Mouse (Mus musculus): ENCODE data around the gene Slit3.

The Slit3 gene

DNA sequence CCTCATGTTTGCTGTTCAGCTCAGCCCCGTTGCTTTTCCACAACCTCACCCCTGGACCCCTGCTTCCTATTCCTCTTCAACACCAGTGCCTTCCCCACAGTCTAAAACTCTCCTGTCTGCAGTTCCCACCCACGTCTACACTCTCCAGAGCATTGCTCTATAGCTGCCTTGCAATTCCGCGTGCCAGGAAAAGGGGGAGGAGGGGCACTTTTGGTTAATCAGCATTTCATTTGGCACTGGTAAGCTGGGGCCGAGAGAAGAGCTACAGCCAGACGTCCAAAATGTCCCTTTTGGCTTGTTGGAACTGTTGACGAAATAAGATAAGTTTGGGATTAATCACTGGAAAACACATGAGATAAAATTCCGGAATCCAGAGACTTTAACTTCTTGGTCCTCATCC, 274.4 kb downstream of the Slit3 start:
- DNase-seq (ENCODE audit: low read depth, low spot score), result no peak

GRCm38 (mm10) chr11:35398353-35398752, 277.3 kb downstream of the Slit3 start:
- DNase-seq (ENCODE audit: low read depth, low spot score), result no peak

GRCm38 (mm10) chr11:35403516-35403915, 282.5 kb downstream of the Slit3 start:
- no peak for DNase-seq (ENCODE audit: low read depth, low spot score)

- no peak for DNase-seq (ENCODE audit: low read depth, low spot score)
These were observed 285.0 kb downstream of the Slit3 start for GRCm38 (mm10) chr11:35406045-35406444.

DNA sequence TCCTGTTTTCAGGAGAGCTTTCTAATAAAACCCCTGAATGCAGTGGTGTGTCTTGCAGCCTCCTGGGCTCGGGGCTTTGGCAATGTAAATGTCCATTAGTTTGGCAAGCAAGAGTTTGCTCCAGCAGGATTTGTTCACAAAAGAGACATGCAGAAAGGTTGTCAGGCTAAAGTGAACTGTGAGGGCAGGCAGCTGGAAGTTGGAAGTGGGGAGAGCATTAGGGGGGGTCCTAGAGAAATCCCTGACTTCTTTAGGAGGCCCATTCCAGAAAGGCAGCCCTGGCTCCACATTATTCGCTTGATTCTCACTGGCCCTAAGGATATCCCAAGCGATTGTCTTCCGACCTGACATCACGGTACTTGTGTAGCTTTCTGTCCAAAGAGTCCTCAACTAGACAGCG, 285.5 kb downstream of the Slit3 start:
- no peak for DNase-seq (ENCODE audit: low read depth, low spot score)

GRCm38 (mm10) chr11:35407341-35408154, 286.5 kb downstream of the Slit3 start:
- DNase-seq (ENCODE audit: low read depth, low spot score), result peak; percentile 94

DNA sequence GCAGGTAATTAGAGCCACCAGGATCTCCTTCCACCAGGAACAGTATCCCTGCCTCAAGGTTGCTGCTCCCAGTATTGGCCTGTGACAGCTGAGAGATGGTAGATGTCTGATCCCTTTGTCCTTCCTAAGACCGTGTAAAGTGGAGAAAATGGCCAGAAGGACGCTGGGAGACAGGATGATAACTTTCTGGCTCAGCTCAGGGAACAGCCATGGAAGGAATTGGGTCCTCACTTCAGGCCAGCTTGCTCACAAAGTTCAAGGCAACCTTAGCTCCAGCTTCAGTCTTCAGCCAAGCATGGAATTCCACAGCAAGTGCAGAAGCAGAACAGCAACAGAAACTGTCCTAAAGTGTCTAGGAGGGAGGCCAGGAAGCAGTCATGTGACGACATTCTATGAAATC, 289.4 kb downstream of the Slit3 start:
- DNase-seq (ENCODE audit: low read depth, low spot score), result no peak

- DNase-seq (ENCODE audit: low read depth, low spot score), result peak; percentile 46
These were observed 294.9 kb downstream of the Slit3 start for GRCm38 (mm10) chr11:35415768-35416401.

- no peak for DNase-seq (ENCODE audit: low read depth, low spot score)
These were observed 295.5 kb downstream of the Slit3 start for GRCm38 (mm10) chr11:35416402-35417093.

- peak; percentile 85 for DNase-seq (ENCODE audit: low read depth, low spot score)
These were observed 297.0 kb downstream of the Slit3 start for GRCm38 (mm10) chr11:35417911-35418552.

DNA sequence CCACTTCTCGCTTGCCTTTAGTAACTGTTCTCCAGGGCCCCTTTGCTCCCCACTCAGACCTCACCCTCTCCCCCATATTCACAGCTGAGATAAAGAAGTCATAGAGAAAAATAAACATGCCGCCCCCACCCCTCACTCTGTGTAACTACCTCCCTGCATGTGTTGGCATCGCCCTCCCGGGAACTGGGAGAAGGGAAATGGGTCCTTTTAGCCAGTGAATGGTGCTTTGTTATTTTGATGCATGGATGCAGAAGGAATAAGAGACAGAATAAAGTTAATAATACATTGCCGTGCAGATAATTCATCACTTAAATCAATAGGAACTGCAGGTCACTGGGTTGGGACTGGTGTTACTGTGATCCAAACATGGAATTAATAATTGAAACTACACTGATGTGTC, 298.0 kb downstream of the Slit3 start:
- DNase-seq (ENCODE audit: low read depth, low spot score), result peak; percentile 59

- DNase-seq (ENCODE audit: low read depth, low spot score), result no peak
These were observed 300.7 kb downstream of the Slit3 start for GRCm38 (mm10) chr11:35421728-35422127.

DNA sequence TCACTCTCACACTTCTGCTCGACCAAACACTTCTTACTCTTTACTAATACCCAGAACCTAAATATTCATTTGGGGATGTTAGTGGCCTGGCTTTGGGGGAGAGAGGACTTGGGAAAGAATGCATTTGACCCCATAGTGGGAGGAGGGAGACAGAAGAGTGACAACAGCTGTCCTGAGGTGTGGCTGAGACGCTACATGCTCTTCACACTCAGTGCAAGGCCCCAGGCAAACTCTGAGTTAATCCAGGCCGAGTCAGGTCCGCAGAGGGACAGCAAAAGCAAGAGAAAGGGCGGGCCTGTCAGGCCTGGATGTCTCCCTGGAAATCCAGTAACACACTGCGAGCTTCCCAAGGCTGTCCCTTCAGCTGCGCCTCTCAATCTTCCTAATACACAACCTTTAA, 307.0 kb downstream of the Slit3 start:
- no peak for DNase-seq (ENCODE audit: low read depth, low spot score)

DNA sequence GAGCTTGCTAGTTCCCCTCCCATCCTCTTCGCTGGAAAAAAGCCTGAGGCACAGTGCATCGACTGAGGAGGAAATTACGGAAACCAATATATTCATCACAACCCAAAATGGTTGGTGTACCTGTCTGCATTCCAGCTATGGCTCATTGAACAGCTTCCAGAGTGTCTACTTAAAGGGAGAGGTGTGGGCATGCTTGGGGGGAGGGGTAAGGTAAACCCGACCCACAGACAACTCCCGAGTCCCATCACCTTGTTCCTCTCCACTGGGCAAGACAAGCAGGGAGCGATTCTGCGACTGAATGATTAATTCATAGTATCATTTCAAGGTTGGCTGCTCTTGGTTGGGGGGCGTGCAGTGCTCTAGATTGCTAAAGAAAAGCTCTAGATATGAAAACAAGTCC, 310.1 kb downstream of the Slit3 start:
- no peak for DNase-seq (ENCODE audit: low read depth, low spot score)

- DNase-seq (ENCODE audit: low read depth, low spot score), result no peak
These were observed 316.5 kb downstream of the Slit3 start for GRCm38 (mm10) chr11:35437510-35437909.

DNA sequence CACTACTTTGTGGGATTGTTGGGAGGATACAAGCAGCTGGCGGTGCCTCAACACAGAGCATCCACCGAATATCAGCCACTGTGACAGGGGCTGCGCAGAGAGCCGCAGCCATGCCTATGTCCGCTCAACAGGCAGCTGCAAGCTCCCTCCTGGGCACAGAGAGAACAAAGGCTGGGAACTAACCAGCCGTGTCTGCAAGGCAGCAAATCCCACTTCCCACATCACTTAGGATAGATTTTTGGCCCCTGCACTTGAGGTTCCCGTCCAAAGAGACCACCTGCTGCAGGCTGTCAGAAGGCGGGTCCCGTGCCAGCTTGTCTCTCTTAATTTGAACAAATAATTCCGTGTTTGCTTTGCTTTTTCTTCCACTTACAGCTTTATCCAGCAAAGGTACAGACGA, 319.2 kb downstream of the Slit3 start:
- no peak for DNase-seq (ENCODE audit: low read depth, low spot score)

GRCm38 (mm10) chr11:35444489-35445100, 323.6 kb downstream of the Slit3 start:
- peak; percentile 55 for DNase-seq (ENCODE audit: low read depth, low spot score)

DNA sequence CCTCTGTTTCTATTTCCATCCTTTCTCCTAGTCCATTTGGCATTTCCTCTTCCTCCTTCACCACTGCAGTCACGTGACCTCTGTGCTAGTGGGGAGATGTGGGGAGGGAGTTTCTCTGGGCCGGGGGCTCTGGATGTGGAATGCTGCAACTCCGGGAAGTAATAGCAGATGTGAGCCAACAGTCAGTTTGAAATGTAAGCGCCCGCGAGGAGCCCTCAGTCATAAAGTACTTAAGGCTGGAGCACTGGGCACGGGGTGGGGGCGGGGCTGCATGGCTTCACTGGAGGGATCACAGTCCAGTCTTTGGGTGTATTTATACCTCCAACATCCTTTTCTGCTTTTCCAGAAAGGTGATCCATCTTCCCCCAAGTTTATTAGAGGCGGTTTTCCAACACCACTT, 326.9 kb downstream of the Slit3 start:
- no peak for DNase-seq (ENCODE audit: low read depth, low spot score)

- DNase-seq (ENCODE audit: low read depth, low spot score), result no peak
These were observed 328.2 kb downstream of the Slit3 start for GRCm38 (mm10) chr11:35449199-35449598.

- peak; percentile 70 for DNase-seq (ENCODE audit: low read depth, low spot score)
These were observed 330.6 kb downstream of the Slit3 start for GRCm38 (mm10) chr11:35451636-35452035.

GRCm38 (mm10) chr11:35452413-35452812, 331.4 kb downstream of the Slit3 start:
- DNase-seq (ENCODE audit: low read depth, low spot score), result peak; percentile 59

Measured in ES-CJ7 (cell line).